8 mouse cellular contexts compared by ENCODE assay signal in the genomic region with DNA sequence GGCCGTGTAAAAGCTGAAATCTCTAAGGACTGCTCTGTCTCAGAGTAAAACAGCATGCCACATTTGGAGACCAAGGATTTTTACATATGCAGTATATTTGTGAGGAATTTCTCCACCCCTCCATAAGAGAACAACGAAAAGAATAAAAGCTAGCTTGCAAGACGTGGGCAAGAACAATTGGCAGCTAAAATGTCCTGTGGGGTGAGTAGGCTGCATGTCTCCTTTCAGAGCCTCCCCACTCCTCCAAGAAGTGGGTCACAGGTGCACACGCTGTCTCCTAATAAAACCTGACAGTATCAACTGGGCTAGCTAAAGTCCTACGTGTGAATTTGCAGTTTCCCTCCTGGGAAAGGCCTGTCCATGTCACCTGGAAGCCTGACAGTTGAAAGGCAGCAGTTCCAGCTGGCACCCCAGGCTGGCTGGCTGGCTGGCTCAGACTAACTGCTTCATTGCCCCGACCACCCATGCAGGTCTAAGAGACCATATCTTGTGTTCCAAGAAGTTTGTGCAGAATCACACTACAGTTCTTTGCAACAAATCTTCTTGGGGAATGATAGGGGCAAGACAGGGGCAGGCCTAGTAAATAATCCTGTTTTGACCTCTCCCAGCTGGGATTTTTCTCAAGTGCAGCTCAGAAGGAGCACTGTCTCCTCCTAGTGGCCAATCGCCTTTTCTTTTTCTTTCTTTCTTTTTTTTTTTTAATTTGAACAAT. TPM values are rescaled to one million over a fixed set of nuclear protein-coding genes. Genes with fewer than 3 reads are reported as not detected.
DNase-seq lines count a peak whose midpoint lies in the region; ATAC-seq lines count a peak whose summit lies in the region.

No protein-coding gene starts in this region.

- H3K4me1 ChIP-seq in midbrain, embryonic 15.5 days: no peaks in the 10 kb centered on the region

- no peaks in the 10 kb centered on the region for H3K9me3 ChIP-seq in midbrain, embryonic 15.5 days

- H3K4me2 ChIP-seq in midbrain, embryonic 15.5 days: no peak overlapping the region

- no peaks in the 10 kb centered on the region for H3K27me3 ChIP-seq in midbrain, embryonic 15.5 days (replicated peaks)

- H3K27ac ChIP-seq in midbrain, embryonic 15.5 days: no peak overlapping the region

- H3K4me3 ChIP-seq in midbrain, embryonic 15.5 days: no peak overlapping the region

- WGBS in midbrain, embryonic 15.5 days: 35% methylated on average over 7 of the region's 7 CpGs

- DNase-seq in frontal cortex, postnatal 10 days (ENCODE audit: low spot score in 2 of 2): no peak
- DNase-seq in lung, postnatal 10 days: peak; percentile 34
- no peak for DNase-seq in lung, postnatal 14 days
- peak; percentile 62 for DNase-seq in embryo, embryonic 11 days
- no peak for DNase-seq in thymus, postnatal 10 days (ENCODE audit: low spot score in 2 of 2)
- no peak for DNase-seq in frontal cortex, postnatal 14 days (ENCODE audit: low spot score in 2 of 2)

- H3K36me3 ChIP-seq in midbrain, embryonic 15.5 days (replicated peaks): no peaks in the 10 kb centered on the region

- ATAC-seq in frontal cortex, adult (ENCODE audit: low TSS enrichment): peak; percentile 71
- 0 out of 2 replicates have a peak, but pooled peaks have one; percentile 20 for ATAC-seq in midbrain, embryonic 15.5 days (replicated peaks)

- no peak overlapping the region for H3K9ac ChIP-seq in midbrain, embryonic 15.5 days

RNA-seq across cellular contexts. Expression of a gene that starts 0.9 kb away (rescaled TPM):
- 19.3 and 19.7 TPM in 2 replicates for polyA plus RNA-seq in midbrain, embryonic 15.5 days (2015; fragmentation: Nextera tagmentation; extraction: Ambion mirVana)

RNA-seq across cellular contexts. Expression of a gene that starts 32.4 kb away (rescaled TPM):
- 31.4 and 31.6 TPM in 2 replicates for polyA plus RNA-seq in midbrain, embryonic 15.5 days (2015; fragmentation: Nextera tagmentation; extraction: Ambion mirVana)

Comparison
In these comparisons a context has a peak if more than half of its experiments do, and no peak if none do; other contexts are left out.
1. DNase-seq: peak in lung, postnatal 10 days (single experiment) and embryo, embryonic 11 days (single experiment); none in frontal cortex, postnatal 10 days (0 of 2), lung, postnatal 14 days (single experiment), thymus, postnatal 10 days (0 of 2) and frontal cortex, postnatal 14 days (0 of 2).